Mouse (Mus musculus): ENCODE results near the gene Cldn2.
A peak's percentile ranks its signal among the peaks of the same experiment; 100 is the strongest.
"Not testable (repeated sequence)": the region's sequence is repeated elsewhere in the genome, so short reads cannot be mapped to it uniquely, and the experiment has no call there.

The Cldn2 gene

GRCm38 (mm10) chrX:139800406-139800878 is at the start of gene Cldn2:
TSS of gene Cldn2 (plus strand) at chrX:139800828.
- DNase-seq (ENCODE audit: low read depth, low spot score), result no peak

GRCm38 (mm10) chrX:139751855-139752254 is 48.8 kb upstream of the Cldn2 start:
- DNase-seq (ENCODE audit: low read depth, low spot score), result peak; percentile 29

GRCm38 (mm10) chrX:139758634-139759033 is 42.0 kb upstream of the Cldn2 start:
- not testable (repeated sequence) for DNase-seq (ENCODE audit: low read depth, low spot score)

- DNase-seq (ENCODE audit: low read depth, low spot score), result peak; percentile 43
Measured at GRCm38 (mm10) chrX:139762546-139762945, 38.1 kb upstream of the Cldn2 start.

- DNase-seq (ENCODE audit: low read depth, low spot score), result no peak
Measured at GRCm38 (mm10) chrX:139769975-139770637, 30.5 kb upstream of the Cldn2 start.

- peak; percentile 48 for DNase-seq (ENCODE audit: low read depth, low spot score)
Measured at GRCm38 (mm10) chrX:139774309-139775083, 26.1 kb upstream of the Cldn2 start.

GRCm38 (mm10) chrX:139775084-139775612 is 25.5 kb upstream of the Cldn2 start:
- DNase-seq (ENCODE audit: low read depth, low spot score), result no peak

GRCm38 (mm10) chrX:139777357-139777756 is 23.3 kb upstream of the Cldn2 start:
- no peak for DNase-seq (ENCODE audit: low read depth, low spot score)

GRCm38 (mm10) chrX:139778886-139779285 is 21.7 kb upstream of the Cldn2 start:
- no peak for DNase-seq (ENCODE audit: low read depth, low spot score)

GRCm38 (mm10) chrX:139779401-139779800 is 21.2 kb upstream of the Cldn2 start:
- no peak for DNase-seq (ENCODE audit: low read depth, low spot score)

- DNase-seq (ENCODE audit: low read depth, low spot score), result no peak
Measured at GRCm38 (mm10) chrX:139780988-139781387, 19.6 kb upstream of the Cldn2 start.

GRCm38 (mm10) chrX:139781563-139781962 is 19.1 kb upstream of the Cldn2 start:
- no peak for DNase-seq (ENCODE audit: low read depth, low spot score)

GRCm38 (mm10) chrX:139782278-139783044 is 18.2 kb upstream of the Cldn2 start, which contains the start of gene Ripply1:
TSS of gene Ripply1 (minus strand) at chrX:139782353.
- DNase-seq (ENCODE audit: low read depth, low spot score), result no peak

GRCm38 (mm10) chrX:139783045-139783422 is 17.6 kb upstream of the Cldn2 start:
- no peak for DNase-seq (ENCODE audit: low read depth, low spot score)

GRCm38 (mm10) chrX:139785764-139786163 is 14.9 kb upstream of the Cldn2 start:
- DNase-seq (ENCODE audit: low read depth, low spot score), result no peak

GRCm38 (mm10) chrX:139794072-139794845 is 6.4 kb upstream of the Cldn2 start:
- no peak for DNase-seq (ENCODE audit: low read depth, low spot score)

- DNase-seq (ENCODE audit: low read depth, low spot score), result no peak
Measured at GRCm38 (mm10) chrX:139796037-139796436, 4.6 kb upstream of the Cldn2 start.

GRCm38 (mm10) chrX:139797875-139798274 is 2.8 kb upstream of the Cldn2 start:
- no peak for DNase-seq (ENCODE audit: low read depth, low spot score)

- DNase-seq (ENCODE audit: low read depth, low spot score), result no peak
Measured at GRCm38 (mm10) chrX:139799953-139800352, 675 bp upstream of the Cldn2 start.

- DNase-seq (ENCODE audit: low read depth, low spot score), result no peak
Measured at GRCm38 (mm10) chrX:139803028-139803427, 2.4 kb downstream of the Cldn2 start.

- DNase-seq (ENCODE audit: low read depth, low spot score), result no peak
Measured at GRCm38 (mm10) chrX:139805918-139806317, 5.3 kb downstream of the Cldn2 start.
